Mouse (Mus musculus) gastrocnemius, adult 2 months (tissue): ENCODE data around the gene Adgrl1. TPM values are rescaled to one million over a fixed set of nuclear protein-coding genes. Genes with fewer than 3 reads are reported as not detected.

Experiments used
- DNase-seq: peaks from one replicate; pipeline ENCODE4 v3.0.0; 2022
- H3K27ac ChIP-seq: fragments of 200-600 bp; 2 replicates; pipeline ENCODE4 v1.8.1; 2022; ENCODE audit warnings: mild to moderate bottlenecking
- H3K4me3 ChIP-seq: fragments of 200-600 bp; 2 replicates; pipeline ENCODE4 v1.8.1; 2022; ENCODE audit warnings: mild to moderate bottlenecking, moderate library complexity
- CTCF ChIP-seq: fragments of 200-600 bp; IDR thresholded peaks from 2 replicates; pipeline ENCODE4 v1.8.1; 2022; ENCODE audit warnings: antibody characterized with exemption, mild to moderate bottlenecking, moderate library complexity
- intact Hi-C: fragments of 180-260 bp; cut with DNase I; formaldehyde crosslinking; loops from one replicate; pipeline ENCODE4 v1.15.1; 2025
- long read RNA-seq, 2 experiments: library from polyadenylated mRNA; stranded (forward); transcript quantifications; one replicate each; pipeline ENCODE4 v2.0.0; 2021
- total RNA-seq, 2 experiments: library from RNA; stranded (reverse); gene quantifications; 2 replicates each; pipeline ENCODE4 v1.2.3; 2021

The Adgrl1 gene
- total RNA-seq: 10 to 100 TPM; 14.7 to 22.5 TPM
- long read RNA-seq, experiment 1, partial matches to known transcripts: 2 of 8 reads
- long read RNA-seq, experiment 1, other reads (novel, unspliced or antisense): 6 of 8 reads
- long read RNA-seq, experiment 2, partial matches to known transcripts: 4 of 5 reads
- long read RNA-seq, experiment 2, other reads (novel, unspliced or antisense): 1 of 5 reads

DNA sequence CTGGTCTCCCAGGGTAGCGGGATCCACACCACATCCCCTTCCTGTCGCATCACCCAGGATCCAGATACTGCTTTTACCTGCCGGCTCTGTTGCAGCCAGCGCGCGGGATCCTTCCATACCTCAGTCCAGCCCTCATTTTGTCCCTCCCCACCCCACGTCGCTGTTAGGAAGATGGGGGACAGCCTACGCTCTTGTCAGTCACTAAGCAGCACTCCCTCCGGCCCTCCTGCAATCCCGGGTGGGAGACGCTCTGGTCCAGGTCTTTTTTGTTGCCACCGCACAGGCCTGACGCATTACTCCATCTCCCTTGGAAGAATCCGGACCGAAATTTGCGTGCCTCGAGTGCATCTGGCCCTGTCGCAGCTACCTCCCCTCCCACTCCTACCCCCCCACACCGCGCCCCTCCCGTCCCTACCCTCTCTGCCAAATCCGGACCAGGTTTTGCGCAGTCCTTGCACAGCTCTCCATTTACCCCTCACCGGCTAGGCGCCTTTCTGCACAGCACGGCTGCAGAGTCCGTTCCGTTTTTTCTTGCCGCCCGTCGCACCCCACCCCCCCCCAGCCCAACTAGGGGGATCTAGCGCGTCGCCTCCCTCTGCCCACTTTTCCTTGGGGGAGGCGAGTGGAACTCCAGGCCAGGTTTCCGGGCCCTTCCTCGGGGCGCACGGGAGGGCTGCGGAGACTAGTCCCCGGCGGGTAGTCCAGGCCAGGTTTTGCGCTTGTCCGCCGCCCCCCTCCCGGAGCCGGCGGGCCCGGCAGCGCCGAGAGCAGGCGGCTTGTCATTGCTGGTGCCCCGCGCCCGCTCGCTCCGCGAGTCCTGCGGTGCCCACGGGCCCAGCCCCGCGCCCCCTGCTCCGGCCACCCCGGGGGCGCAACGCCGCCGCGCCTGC lies at the start of gene Adgrl1:
Adgrl1 (plus strand) TSS at position 743 of the 890 bp plus-strand sequence.
- intact Hi-C loops: no loop called here
- peak within 1 kb of the TSS; percentile 84 for H3K27ac ChIP-seq

DNA sequence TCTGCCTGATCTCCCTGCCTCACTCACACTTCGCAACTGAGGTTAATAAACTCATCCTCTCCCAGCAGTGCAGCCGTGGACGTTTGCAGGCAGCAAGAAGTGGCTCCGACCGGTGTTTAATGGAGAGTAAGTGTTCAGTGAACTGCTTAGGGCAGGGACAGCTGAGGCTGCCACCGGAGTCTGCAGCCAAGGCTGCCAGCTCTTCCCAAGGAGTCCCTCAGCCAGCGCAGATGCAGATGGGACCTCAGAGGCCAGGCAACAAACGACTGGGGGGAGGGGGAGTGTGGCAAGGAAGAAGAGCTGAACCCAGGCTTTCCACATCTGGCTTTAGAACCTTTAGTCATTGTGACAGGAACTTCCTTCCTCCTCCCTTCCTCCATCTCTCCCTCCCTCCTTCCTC lies 47.6 kb upstream of the Adgrl1 start:
- intact Hi-C loops: no loop called here
- Histone ChIP-seq H3K4me3 (no peak overlapping the region), H3K27ac (no peak overlapping the region)
- DNase-seq: no peak
- no peak for TF ChIP-seq CTCF

More for the DNA sequence above, at the start of gene Adgrl1:
- DNase-seq: peak; percentile 92
- H3K4me3 ChIP-seq: peak within 1 kb of the TSS; percentile 89
- TF ChIP-seq CTCF: no peak

DNA sequence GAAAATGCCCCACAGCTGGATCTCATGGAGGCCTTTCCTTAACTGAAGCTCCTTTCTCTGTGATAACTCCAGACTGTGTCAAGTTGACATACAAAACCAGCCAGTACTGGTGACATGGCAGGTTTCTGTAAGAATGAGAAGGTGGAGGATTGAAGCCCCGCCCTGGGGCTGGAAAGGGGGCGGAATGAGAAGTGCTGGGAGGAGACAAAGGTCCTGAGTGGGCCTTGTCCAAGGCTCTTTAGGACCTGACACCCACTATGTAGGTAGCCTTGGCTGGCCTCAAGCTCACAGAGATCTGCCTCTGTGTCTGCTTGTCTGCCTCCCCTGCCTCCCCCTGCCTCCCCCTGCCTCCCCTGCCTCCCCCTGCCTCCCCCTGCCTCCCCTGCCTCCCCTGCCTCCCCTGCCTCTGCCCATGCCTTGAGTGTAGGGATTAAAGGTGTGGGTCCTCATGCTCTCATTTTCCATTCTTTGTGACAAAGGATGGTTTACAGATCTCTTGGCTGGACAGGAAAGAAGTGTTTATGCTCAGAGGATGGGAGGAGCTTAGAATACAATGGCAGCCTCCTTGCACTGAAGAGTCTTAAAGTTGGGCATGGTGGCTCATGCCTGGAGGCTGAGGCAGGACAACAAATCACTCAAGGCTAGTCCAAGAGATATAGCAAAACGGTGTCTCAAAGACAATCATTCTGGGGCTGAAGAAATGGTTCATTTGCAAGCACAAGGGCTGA lies 46.4 kb upstream of the Adgrl1 start:
- DNase-seq: no peak
- TF ChIP-seq CTCF: no peak
- no peak overlapping the region for H3K4me3 ChIP-seq
- intact Hi-C loops: no loop called here
- H3K27ac ChIP-seq: no peak overlapping the region

DNA sequence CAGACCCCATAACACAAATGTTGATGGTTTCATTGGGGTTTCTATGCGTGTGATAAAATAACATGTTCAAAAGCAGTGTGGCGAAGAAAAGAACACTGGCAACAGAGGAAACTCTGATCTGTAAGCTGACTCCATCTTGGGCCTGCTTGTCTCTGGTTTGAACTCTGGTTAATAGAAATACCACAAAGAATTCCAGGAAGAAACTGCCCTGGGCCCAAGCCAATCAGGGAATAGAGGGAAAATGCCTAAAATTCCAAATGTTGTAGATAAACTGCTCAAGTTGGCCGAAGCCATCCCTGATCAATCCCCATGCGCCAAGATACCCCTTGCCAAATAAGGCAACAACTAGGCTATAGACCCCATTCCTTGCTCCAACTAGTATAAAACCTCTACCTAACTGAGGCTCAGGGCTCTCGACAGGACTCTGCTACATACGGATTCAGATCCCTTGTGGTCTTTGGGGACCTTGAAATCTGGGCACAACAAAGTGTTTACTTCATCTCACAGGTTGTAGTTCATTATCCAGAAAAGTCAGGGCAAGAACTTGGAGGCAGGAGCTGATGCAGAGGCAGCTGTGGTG lies 43.3 kb upstream of the Adgrl1 start:
- H3K4me3 ChIP-seq: no peak overlapping the region
- no peak for DNase-seq
- intact Hi-C loops: no loop called here
- no peak overlapping the region for H3K27ac ChIP-seq
- TF ChIP-seq CTCF: no peak

DNA sequence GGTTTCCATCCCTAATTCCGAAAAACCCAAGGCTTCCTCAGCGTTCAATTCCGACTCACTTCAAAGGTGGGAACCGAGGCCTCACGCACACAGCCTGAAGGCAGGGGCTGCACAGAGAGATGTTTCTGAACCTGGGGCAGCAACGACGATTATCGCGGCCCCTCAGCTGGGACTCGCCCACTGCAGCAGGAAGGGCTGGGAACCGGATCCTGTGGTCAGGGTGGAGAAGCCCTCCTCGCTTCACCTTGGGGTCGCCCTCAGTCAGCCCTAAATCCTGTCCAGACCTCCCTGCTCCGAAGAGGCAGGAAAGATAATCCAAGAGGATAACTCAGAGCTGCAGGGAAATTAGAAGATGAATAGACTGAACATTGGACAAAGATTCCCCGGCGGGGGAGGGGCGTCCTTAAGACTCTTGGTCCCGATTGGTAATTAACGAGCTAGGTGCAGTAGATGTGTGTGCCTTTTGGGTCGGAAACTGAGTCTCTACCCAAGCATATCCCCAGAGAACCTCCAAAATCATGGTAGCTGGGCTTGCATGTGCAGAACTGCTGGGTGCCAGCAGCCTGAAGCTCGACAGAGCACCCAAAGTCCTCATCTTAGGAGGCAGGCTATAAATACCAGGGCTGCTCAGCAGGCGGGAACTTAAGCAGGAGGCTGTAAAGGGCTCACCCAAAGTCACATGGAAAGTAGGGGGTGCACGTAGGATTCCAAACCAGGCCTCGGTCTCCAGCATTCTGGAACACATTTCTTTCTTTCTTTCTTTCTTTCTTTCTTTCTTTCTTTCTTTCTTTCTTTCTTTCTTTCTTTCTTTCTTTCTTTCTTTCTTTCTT lies 37.3 kb upstream of the Adgrl1 start:
- Histone ChIP-seq H3K4me3 (no peak overlapping the region), H3K27ac (no peak overlapping the region)
- DNase-seq: no peak
- TF ChIP-seq CTCF: no peak
- intact Hi-C loops: no loop called here

DNA sequence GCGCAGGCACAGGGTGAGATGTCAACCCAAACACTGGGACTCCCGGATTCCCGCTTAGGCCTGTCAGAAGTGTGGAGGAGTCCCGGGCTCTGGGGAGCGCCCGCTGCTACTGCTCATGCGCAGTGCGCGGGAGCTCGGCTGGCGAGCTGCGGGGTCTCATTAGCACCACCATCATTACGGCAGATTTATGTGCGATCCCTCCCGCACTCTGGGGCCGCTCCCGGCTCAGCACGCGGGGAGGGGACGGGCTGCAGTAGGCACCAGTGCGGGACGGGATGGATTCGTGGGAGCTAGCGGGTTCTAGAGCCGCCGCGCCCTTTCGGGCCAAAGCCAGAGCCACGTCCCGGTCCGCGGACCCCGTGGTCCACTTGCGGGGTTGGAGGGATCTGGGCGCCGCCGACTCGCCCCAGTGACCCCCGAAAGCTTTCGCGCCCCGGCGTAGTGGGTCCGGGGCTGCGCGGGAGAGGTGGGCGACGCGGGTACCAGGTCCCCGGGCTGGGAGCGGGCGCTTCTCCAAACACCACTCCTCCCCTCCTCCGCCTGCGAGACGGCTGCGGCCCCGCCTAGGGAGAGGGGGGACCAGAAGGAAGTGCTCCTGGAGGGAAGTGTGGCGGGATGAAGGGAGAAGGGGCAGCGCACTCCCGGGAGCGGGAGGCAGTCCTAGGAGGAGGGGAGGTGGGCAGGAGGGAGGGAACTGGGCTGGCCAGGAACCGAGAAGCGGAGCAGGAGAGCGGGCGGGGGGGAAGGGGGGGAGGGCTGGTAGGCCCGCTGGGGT lies 24.8 kb upstream of the Adgrl1 start:
- DNase-seq: peak; percentile 67
- intact Hi-C loops: loop anchor here (5.0 kb wide), 1 partner anchor 53 kb away; no protein-coding TSS in a partner anchor
- H3K27ac ChIP-seq: peak overlapping the region; percentile 76
- H3K4me3 ChIP-seq: peak overlapping the region; percentile 87
- TF ChIP-seq CTCF: no peak

DNA sequence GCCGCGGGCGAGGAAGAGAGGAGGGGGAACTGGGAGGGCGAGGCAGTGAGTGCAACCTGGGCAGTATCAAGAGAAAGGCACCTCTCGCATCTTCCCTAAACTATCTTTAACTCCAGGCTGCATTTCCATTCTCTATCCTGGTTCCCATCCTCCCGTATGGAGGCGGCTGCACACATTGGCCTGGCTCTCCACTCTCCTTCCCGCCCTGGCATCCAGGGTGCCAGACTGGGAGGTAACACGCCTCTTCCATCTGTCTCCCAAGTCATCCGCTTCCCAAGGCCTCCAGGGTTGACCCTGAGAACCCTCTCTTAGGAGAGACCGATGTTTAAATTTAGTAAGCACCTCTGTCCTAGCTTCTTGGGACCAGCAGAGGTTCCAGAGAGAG lies 24.3 kb upstream of the Adgrl1 start:
- no peak for DNase-seq
- intact Hi-C loops: no loop called here
- Histone ChIP-seq H3K27ac (peak overlapping the region; percentile 28; the same call in 1 of the 2 replicates), H3K4me3 (peak overlapping the region; percentile 87)
- no peak for TF ChIP-seq CTCF

DNA sequence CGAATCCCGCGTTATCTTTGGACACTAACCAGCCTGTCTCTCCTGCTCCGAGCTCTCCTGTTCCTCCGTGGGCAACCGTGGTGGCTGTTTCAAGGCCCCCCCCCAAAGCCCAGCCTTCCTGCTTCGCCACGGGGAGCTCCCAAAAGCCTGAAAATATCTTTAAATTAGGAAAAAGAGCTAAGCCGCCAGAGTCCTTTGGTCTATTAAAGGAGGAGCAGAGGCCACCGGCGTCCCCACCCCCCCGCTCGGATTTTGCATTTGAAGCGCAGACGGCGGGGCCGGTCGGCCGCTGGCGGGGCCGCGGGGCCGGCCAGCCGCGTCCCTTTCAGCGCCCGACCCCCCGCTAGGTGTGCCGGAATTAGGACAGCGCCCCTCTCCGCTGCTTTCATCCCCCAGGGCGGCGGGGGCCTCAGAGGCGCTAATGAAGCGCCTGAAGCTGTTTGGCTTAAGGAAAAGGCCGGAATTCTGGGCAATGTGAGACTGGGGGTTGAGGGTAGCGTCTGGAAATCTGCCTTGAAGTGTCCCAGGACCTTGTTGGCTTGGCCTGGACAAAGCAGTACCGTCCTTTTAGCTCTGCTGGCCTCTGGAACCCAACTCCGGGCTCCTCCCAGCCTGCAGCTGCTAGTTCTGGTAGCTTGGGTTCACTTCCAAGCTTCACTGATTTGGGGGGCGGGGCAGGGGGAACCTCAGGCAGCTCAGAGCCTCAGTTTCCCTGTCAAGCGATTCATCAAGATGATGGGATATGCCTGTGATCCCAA lies 23.6 kb upstream of the Adgrl1 start:
- DNase-seq: no peak
- Histone ChIP-seq H3K27ac (peak overlapping the region; percentile 28; the same call in 1 of the 2 replicates), H3K4me3 (peak overlapping the region; percentile 87)
- intact Hi-C loops: no loop called here
- no peak for TF ChIP-seq CTCF

DNA sequence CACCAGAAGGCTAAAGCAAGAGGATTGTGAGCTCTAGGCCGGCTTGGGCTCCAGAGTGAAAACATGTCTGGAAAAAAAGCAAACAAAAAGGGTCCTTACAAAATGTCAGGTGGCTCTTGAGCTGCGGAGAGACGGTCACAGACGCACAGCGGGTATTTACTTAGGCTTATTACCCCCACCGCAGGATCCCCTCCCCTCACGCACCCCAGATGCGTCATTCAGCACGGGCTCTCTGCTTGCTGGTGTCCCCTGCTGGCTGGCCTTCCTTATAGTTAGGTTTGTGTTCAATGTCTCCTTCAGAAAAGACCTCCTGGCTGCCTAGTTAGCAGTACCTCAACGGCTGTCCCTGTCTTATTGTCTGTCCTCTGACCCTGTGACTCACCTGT lies 23.1 kb upstream of the Adgrl1 start:
- peak; percentile 15; the same call in 1 of the 2 replicates for TF ChIP-seq CTCF
- intact Hi-C loops: no loop called here
- H3K27ac ChIP-seq: no peak overlapping the region
- DNase-seq: no peak
- peak overlapping the region; percentile 87; the same call in 1 of the 2 replicates for H3K4me3 ChIP-seq

DNA sequence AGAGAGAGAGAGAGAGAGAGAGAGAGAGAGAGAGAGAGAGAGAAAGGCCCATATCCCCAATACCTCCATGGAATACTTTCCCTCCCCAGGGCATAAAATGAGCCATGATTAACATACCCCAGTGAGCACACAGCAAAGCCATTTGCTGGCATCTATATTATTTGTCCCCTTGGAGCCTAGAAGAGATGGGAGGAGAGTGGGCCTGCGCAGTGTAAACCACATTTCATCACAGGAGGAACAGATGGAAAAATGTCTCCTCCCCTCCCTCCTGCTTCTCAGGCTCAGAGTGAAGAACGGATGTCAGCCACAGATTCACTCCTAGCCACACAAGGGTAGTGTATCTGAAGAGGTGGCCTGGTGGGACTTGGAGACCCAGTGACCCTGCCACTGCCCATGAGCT lies 11.5 kb upstream of the Adgrl1 start:
- Histone ChIP-seq H3K4me3 (no peak overlapping the region), H3K27ac (no peak overlapping the region)
- TF ChIP-seq CTCF: no peak
- DNase-seq: no peak
- intact Hi-C loops: no loop called here
